Mouse (Mus musculus) liver, embryonic 14.5 days (tissue): ENCODE results near the gene Rbm17. TPM values are rescaled to one million over a fixed set of nuclear protein-coding genes. Genes with fewer than 3 reads are reported as not detected.
"Not testable (repeated sequence)": the region's sequence is repeated elsewhere in the genome, so short reads cannot be mapped to it uniquely, and the experiment has no call there.

ENCODE experiments used
- ATAC-seq: fragments of 200-750 bp; cut with Nextera tagmentation; 2 replicates; pipeline ENCODE4 v1.8.0; 2017; ENCODE audit warnings: moderate number of reproducible peaks, mild to moderate bottlenecking, moderate library complexity; ENCODE audit not compliant: insufficient read depth
- DNase-seq, 3 experiments: peaks; one replicate each; pipeline ENCODE4 v3.0.0-alpha.2; 2012 to 2013; ENCODE audit warnings: low read depth in 3 of 3, low spot score in 3 of 3
- H3K27ac ChIP-seq: fragments of 300-500 bp; sonication (generic); 2 replicates; pipeline ENCODE4 v1.5.1; 2014; ENCODE audit warnings: moderate library complexity, mild to moderate bottlenecking, control low read depth, inconsistent platforms
- H3K27me3 ChIP-seq: fragments of 300-500 bp; sonication (generic); 2 replicates; pipeline ENCODE4 v1.6.1; 2014; ENCODE audit warnings: mild to moderate bottlenecking, low read length, moderate library complexity; ENCODE audit not compliant: control insufficient read depth, insufficient read depth
- H3K36me3 ChIP-seq: fragments of 300-500 bp; sonication (generic); replicated peaks from 2 replicates; pipeline ENCODE4 v1.6.1; 2014; ENCODE audit warnings: low read depth; ENCODE audit not compliant: control insufficient read depth, insufficient read depth
- H3K4me1 ChIP-seq, 2 experiments: fragments of 200-500 bp in 1 of 2; fragments of 300-500 bp in 1 of 2; sonication (generic) in 1 of 2; replicated peaks; 2 replicates each; pipeline ENCODE4 v1.6.1; 2012 to 2014; ENCODE audit warnings: antibody characterized with exemption in 1 of 2, inconsistent platforms in 1 of 2, low read length in 1 of 2; ENCODE audit not compliant: control insufficient read depth in 2 of 2, insufficient read depth in 2 of 2
- H3K4me2 ChIP-seq: fragments of 300-500 bp; sonication (generic); 2 replicates; pipeline ENCODE4 v1.6.1; 2014; ENCODE audit warnings: low read depth, mild to moderate bottlenecking, control low read depth, moderate library complexity
- H3K4me3 ChIP-seq, 2 experiments: fragments of 200-500 bp in 1 of 2; fragments of 300-500 bp in 1 of 2; sonication (generic) in 1 of 2; 2 replicates each; pipeline ENCODE4 v1.5.1; 2012 to 2014; ENCODE audit warnings: low read depth in 2 of 2, low read length in 2 of 2, mild to moderate bottlenecking in 2 of 2, control low read depth in 1 of 2, inconsistent platforms in 1 of 2, moderate library complexity in 1 of 2; ENCODE audit not compliant: insufficient read depth in 1 of 2
- H3K9ac ChIP-seq: fragments of 300-500 bp; sonication (generic); replicated peaks from 2 replicates; pipeline ENCODE4 v1.6.1; 2014; ENCODE audit warnings: mild to moderate bottlenecking, control low read depth, moderate library complexity
- H3K9me3 ChIP-seq: fragments of 300-500 bp; sonication (generic); 2 replicates; pipeline ENCODE4 v1.6.1; 2016; ENCODE audit warnings: low read length, mixed read lengths; ENCODE audit not compliant: control insufficient read depth
- CTCF ChIP-seq: IDR thresholded peaks from 2 replicates; pipeline ENCODE4 v1.5.1; 2016; ENCODE audit warnings: antibody characterized with exemption, low read depth, control low read depth
- EP300 ChIP-seq: IDR thresholded peaks from 2 replicates; pipeline ENCODE4 v1.6.1; 2016; ENCODE audit warnings: antibody characterized with exemption, low read depth
- WGBS: fragments of 180-500 bp; shearing (Covaris S2); extraction: QIAGEN DNeasy Blood & Tissue Kit; methylation state at CpG from one replicate; pipeline ENCODE4 v1.1.7; 2014; ENCODE audit not compliant: insufficient replicate concordance; 5-methylcytosine and 5-hydroxymethylcytosine counted together
- polyA plus RNA-seq, 2 experiments: library from polyadenylated mRNA; depleted of rRNA in 1 of 2; stranded (reverse) in 1 of 2; unstranded in 1 of 2; fragments of >200 nt; fragmentation: Nextera tagmentation in 1 of 2; extraction: Ambion mirVana in 1 of 2; gene quantifications; 2 replicates each; pipeline versions ENCODE4 v1.2.1 to v1.2.3; 2012 to 2014

Rbm17 gene
- polyA plus RNA-seq, 2 experiments: 53.2 to 63.0 TPM

- Histone ChIP-seq H3K27ac (no peak overlapping the region), H3K4me3 (no peak overlapping the region), H3K27me3 (no peaks in the 10 kb centered on the region), H3K9me3 (no peaks in the 10 kb centered on the region), H3K4me2 (no peak overlapping the region), H3K4me1 (peaks cover 0 to 17% of the 10 kb centered on the region in 2 experiments; a peak in 2 of 4 replicates), H3K9ac (no peak overlapping the region), H3K36me3 (no peaks in the 10 kb centered on the region)
- WGBS: 6% methylated on average over 1 of the region's 1 CpGs
- DNase-seq: no peak
- peak; percentile 44; the same call in 1 of the 2 replicates for ATAC-seq
- TF ChIP-seq EP300 (no peak), CTCF (no peak)
Observed at GRCm38 (mm10) chr2:11545380-11545779, 58.6 kb downstream of the Rbm17 start.

- no peak overlapping the region for H3K27ac ChIP-seq
- ATAC-seq (no peak), DNase-seq (no peak)
- no peak overlapping the region for H3K4me2 ChIP-seq
- peaks cover 0 to 17% of the 10 kb centered on the region in 2 experiments; a peak in 2 of 4 replicates for H3K4me1 ChIP-seq
- no peaks in the 10 kb centered on the region for H3K27me3 ChIP-seq
- H3K4me3 ChIP-seq: no peak overlapping the region
- WGBS: 13% methylated on average over 5 of the region's 5 CpGs
- TF ChIP-seq EP300 (no peak), CTCF (no peak)
- no peak overlapping the region for H3K9ac ChIP-seq
- H3K9me3 ChIP-seq: no peaks in the 10 kb centered on the region
- no peaks in the 10 kb centered on the region for H3K36me3 ChIP-seq
Observed at GRCm38 (mm10) chr2:11544342-11544741, 59.6 kb downstream of the Rbm17 start.

DNA sequence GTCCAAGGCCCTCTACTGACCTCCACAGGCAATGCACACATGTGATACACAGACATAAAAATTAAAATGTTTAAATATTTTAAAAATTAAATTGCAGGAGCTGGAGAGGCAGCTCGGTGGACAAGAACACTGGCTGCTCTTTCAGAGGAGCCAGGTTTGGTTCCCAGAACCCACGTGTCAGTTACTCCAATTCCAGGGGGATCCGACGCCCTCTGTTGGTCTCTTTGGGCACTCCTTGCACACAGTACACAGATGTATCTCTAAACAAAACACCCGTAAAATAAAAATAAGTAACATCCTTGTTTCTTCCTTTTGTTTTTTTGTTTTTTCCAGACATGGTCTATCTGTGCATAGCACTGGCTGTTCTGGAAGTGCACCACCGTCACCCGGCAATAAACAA, 60.8 kb downstream of the Rbm17 start:
- Histone ChIP-seq H3K27ac (no peak overlapping the region), H3K9me3 (no peaks in the 10 kb centered on the region), H3K4me3 (no peak overlapping the region), H3K27me3 (no peaks in the 10 kb centered on the region), H3K36me3 (no peaks in the 10 kb centered on the region), H3K4me2 (no peak overlapping the region), H3K4me1 (peaks cover 0 to 17% of the 10 kb centered on the region in 2 experiments; a peak in 2 of 4 replicates), H3K9ac (no peak overlapping the region)
- no peak for TF ChIP-seq EP300
- WGBS: 62% methylated on average over 7 of the region's 7 CpGs
- DNase-seq (no peak), ATAC-seq (no peak)

DNA sequence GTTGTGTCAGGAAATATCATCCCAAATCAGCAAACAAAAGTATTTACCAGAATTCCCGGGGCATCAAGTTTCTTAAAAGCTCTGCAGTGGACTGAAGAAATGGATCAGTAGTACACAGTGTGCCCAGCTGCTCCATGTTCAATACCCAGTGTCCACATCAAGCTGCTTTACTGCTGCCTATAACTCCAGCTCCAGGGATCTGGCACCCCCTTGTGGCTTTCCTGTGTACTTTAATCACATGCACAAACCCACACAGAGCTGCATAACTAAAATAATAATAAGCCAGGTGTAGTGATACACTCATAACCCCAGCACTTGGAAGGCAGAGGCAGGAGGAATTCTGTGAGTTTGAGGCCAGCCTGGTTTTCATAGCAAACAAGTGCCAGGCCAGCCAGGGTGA, 61.3 kb downstream of the Rbm17 start:
- 42% methylated on average over 1 of the region's 1 CpGs for WGBS
- H3K27me3 ChIP-seq: no peaks in the 10 kb centered on the region
- no peak overlapping the region for H3K4me2 ChIP-seq
- ATAC-seq (peak; percentile 52), DNase-seq (no peak)
- H3K9me3 ChIP-seq: no peaks in the 10 kb centered on the region
- H3K4me3 ChIP-seq: no peak overlapping the region
- no peaks in the 10 kb centered on the region for H3K36me3 ChIP-seq
- H3K4me1 ChIP-seq: peaks cover 0 to 17% of the 10 kb centered on the region in 2 experiments; a peak in 2 of 4 replicates
- no peak for TF ChIP-seq EP300
- peak; percentile 71 for TF ChIP-seq CTCF
- H3K9ac ChIP-seq: no peak overlapping the region
- no peak overlapping the region for H3K27ac ChIP-seq

GRCm38 (mm10) chr2:11542121-11542520, 61.8 kb downstream of the Rbm17 start:
- Histone ChIP-seq H3K4me2 (no peak overlapping the region), H3K36me3 (no peaks in the 10 kb centered on the region), H3K4me3 (no peak overlapping the region), H3K9ac (no peak overlapping the region), H3K27ac (no peak overlapping the region), H3K9me3 (no peaks in the 10 kb centered on the region), H3K27me3 (no peaks in the 10 kb centered on the region), H3K4me1 (peaks cover 0 to 17% of the 10 kb centered on the region in 2 experiments; a peak in 2 of 4 replicates)
- no peak for DNase-seq
- TF ChIP-seq EP300 (no peak), CTCF (no peak)
- ATAC-seq: no peak
- 77% methylated on average over 1 of the region's 1 CpGs for WGBS

DNA sequence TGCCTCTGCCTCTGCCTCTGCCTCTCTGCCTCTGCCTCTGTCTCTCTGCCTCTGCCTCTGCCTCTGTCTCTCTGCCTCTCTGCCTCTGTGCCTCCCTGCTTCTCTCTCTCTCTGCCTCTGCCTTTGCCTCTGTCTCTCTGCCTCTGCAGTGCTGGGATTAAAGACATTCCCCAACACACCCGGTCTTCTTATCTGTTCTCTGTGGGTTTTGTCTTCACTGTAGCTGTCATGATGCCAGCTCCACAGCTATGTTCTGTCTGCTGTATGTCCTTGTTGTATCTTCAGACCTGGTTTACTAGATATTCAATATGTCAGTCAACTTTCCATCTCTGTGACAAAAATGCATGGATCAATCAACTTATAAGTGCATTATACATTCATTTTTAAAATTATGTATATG, 62.4 kb downstream of the Rbm17 start:
- peaks cover 0 to 17% of the 10 kb centered on the region in 2 experiments; a peak in 2 of 4 replicates for H3K4me1 ChIP-seq
- H3K4me2 ChIP-seq, H3K9ac ChIP-seq, H3K27me3 ChIP-seq, H3K27ac ChIP-seq, ATAC-seq, H3K36me3 ChIP-seq, H3K9me3 ChIP-seq, H3K4me3 ChIP-seq, DNase-seq: not testable (repeated sequence)
- WGBS: 17% methylated on average over 1 of the region's 1 CpGs
